Mouse (Mus musculus) forebrain, embryonic 12.5 days (tissue): Measurements from ENCODE around the gene Itpr2. TPM values are rescaled to one million over a fixed set of nuclear protein-coding genes. Genes with fewer than 3 reads are reported as not detected.

Experiments used
- ATAC-seq: fragments of 200-750 bp; cut with Nextera tagmentation; 2 replicates; pipeline ENCODE4 v1.8.0; 2017; ENCODE audit warnings: moderate TSS enrichment; ENCODE audit not compliant: low FRiP score
- H3K27ac ChIP-seq: fragments of 300-500 bp; sonication (generic); 2 replicates; pipeline ENCODE4 v1.5.1; 2016; ENCODE audit warnings: mild to moderate bottlenecking
- H3K27me3 ChIP-seq: fragments of 300-500 bp; sonication (generic); 2 replicates; pipeline ENCODE4 v1.6.1; 2016; ENCODE audit warnings: mild to moderate bottlenecking
- H3K36me3 ChIP-seq: fragments of 300-500 bp; sonication (generic); replicated peaks from 2 replicates; pipeline ENCODE4 v1.6.1; 2016; ENCODE audit warnings: mild to moderate bottlenecking
- H3K4me1 ChIP-seq: fragments of 300-500 bp; sonication (generic); 2 replicates; pipeline ENCODE4 v1.6.1; 2016
- H3K4me2 ChIP-seq: fragments of 300-500 bp; sonication (generic); 2 replicates; pipeline ENCODE4 v1.6.1; 2016; ENCODE audit warnings: mild to moderate bottlenecking, moderate library complexity
- H3K4me3 ChIP-seq: fragments of 300-500 bp; sonication (generic); replicated peaks from 2 replicates; pipeline ENCODE4 v1.5.1; 2016; ENCODE audit warnings: mild to moderate bottlenecking
- H3K9ac ChIP-seq: fragments of 300-500 bp; sonication (generic); 2 replicates; pipeline ENCODE4 v1.6.1; 2016; ENCODE audit warnings: mild to moderate bottlenecking
- H3K9me3 ChIP-seq: fragments of 300-500 bp; sonication (generic); 2 replicates; pipeline ENCODE4 v1.6.1; 2016
- WGBS: fragments of 180-500 bp; shearing (Covaris S2); methylation state at CpG from one replicate; pipeline ENCODE4 v1.1.7; 2016; 5-methylcytosine and 5-hydroxymethylcytosine counted together
- polyA plus RNA-seq: library from polyadenylated mRNA; unstranded; fragments of >200 nt; fragmentation: Nextera tagmentation; extraction: Ambion mirVana; gene quantifications from 2 replicates; pipeline ENCODE4 v1.2.1, GENCODE M21; 2016

The Itpr2 gene
- polyA plus RNA-seq, 1 experiment from 2014 or later, result 3.4 TPM

- no peak overlapping the region for H3K4me2 ChIP-seq
- H3K9me3 ChIP-seq, result no peaks in the 10 kb centered on the region
- no peak overlapping the region for H3K4me3 ChIP-seq
- H3K27ac ChIP-seq, result no peak overlapping the region
- no peaks in the 10 kb centered on the region for H3K36me3 ChIP-seq
- WGBS, result 26% methylated on average over 5 of the region's 5 CpGs
- no peak overlapping the region for H3K9ac ChIP-seq
- H3K27me3 ChIP-seq, result no peaks in the 10 kb centered on the region
- no peak for ATAC-seq
- peaks cover 12% of the 10 kb centered on the region for H3K4me1 ChIP-seq
These were observed 43.6 kb downstream of the Itpr2 start for GRCm38 (mm10) chr6:146458436-146458835.

DNA sequence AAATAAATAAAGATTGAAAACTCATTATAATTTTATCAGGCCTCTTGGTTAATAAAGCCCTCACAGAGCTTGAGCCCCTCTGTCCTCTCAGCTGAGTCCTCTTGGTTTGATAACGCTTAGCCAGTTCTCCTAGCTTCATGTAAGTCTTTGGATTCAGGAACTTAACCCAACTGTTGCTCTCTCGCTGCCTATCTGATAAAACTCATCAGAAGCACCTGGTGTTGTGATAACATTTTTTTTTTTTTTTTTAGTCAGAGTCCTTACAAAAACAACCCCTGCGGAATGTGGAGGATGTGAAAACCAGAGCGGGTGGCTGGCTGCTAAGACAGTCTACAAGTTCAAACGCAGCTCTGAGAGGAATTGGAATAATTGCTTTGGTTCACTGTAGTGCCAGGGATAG lies 45.3 kb downstream of the Itpr2 start:
- Histone ChIP-seq H3K9ac (no peak overlapping the region), H3K9me3 (no peaks in the 10 kb centered on the region), H3K27ac (no peak overlapping the region), H3K36me3 (no peaks in the 10 kb centered on the region), H3K4me1 (peaks cover 12% of the 10 kb centered on the region), H3K4me3 (no peak overlapping the region), H3K27me3 (no peaks in the 10 kb centered on the region), H3K4me2 (no peak overlapping the region)
- no peak for ATAC-seq
- WGBS, result 88% methylated on average over 5 of the region's 5 CpGs

DNA sequence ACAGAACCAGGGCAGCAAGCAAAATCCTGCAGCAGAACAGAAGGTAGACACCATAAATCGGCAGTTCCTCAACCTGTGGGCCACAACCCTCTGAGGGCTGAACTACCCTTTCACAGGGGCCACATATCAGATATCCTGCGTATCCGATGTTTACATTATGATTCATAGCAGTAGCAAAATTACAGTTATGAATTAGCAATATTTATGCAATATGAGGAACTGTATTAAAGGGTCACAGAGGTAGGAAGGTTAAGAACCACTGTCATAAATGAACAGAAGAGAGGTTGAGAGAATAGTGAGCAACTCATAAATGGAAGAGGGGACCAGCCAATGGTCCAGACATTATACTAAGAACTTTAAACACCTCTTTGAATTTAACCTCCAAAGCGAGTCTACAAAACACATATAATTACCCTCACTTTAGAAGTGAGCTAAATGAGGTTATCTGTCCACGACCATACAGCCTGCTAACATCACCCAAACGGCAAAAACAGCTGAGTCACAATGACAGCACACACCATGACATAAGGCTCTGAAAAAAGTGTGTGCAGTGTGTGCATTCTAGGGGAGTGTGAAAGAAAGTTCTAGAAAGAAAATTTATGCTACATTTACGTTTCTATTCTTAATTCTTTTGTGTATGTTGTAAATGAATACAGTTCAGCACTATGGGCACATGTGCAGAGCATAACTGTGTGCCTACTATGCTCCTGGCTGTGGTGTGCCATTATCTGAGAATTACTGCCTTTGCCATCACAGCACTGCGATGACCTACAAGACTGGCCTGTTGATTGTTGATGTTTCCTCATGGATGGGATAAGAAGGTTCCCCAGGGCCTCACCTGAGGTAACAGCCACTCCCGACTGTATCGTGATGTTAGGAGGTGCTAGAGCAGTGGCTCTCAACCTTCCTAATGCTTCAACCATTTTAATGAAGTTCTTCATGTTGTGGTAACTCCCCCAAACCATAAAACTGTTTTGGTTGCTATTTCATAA lies 47.2 kb downstream of the Itpr2 start:
- H3K9ac ChIP-seq, result no peak overlapping the region
- no peak overlapping the region for H3K4me3 ChIP-seq
- no peaks in the 10 kb centered on the region for H3K36me3 ChIP-seq
- WGBS, result 86% methylated on average over 10 of the region's 10 CpGs
- no peak overlapping the region for H3K27ac ChIP-seq
- no peaks in the 10 kb centered on the region for H3K27me3 ChIP-seq
- peaks cover 12% of the 10 kb centered on the region for H3K4me1 ChIP-seq
- no peak for ATAC-seq
- no peak overlapping the region for H3K4me2 ChIP-seq
- no peaks in the 10 kb centered on the region for H3K9me3 ChIP-seq

DNA sequence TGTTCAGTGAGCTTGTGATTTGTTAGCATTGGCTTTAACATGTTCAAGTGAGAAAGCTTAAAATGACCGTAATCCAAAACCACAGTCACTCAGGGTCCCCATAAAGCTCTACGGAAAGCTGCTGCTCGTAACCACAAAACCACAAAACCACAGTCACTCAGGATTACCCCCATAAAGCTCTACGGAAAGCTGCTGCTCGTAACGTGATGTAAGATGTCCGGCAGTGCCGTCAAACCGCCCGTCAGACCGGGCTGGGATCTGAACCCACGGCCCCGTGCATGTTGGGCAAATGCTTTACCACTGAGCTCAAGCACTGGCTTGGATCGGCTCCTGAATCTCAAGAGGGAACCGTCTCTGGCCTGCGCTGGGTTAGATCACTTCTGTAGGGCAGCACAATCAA lies 49.5 kb downstream of the Itpr2 start:
- no peak overlapping the region for H3K4me2 ChIP-seq
- H3K9ac ChIP-seq, result no peak overlapping the region
- no peaks in the 10 kb centered on the region for H3K36me3 ChIP-seq
- ATAC-seq, result no peak
- H3K9me3 ChIP-seq, result no peaks in the 10 kb centered on the region
- no peaks in the 10 kb centered on the region for H3K27me3 ChIP-seq
- 94% methylated on average over 16 of the region's 16 CpGs for WGBS
- no peak overlapping the region for H3K4me3 ChIP-seq
- no peaks in the 10 kb centered on the region for H3K4me1 ChIP-seq
- no peak overlapping the region for H3K27ac ChIP-seq

DNA sequence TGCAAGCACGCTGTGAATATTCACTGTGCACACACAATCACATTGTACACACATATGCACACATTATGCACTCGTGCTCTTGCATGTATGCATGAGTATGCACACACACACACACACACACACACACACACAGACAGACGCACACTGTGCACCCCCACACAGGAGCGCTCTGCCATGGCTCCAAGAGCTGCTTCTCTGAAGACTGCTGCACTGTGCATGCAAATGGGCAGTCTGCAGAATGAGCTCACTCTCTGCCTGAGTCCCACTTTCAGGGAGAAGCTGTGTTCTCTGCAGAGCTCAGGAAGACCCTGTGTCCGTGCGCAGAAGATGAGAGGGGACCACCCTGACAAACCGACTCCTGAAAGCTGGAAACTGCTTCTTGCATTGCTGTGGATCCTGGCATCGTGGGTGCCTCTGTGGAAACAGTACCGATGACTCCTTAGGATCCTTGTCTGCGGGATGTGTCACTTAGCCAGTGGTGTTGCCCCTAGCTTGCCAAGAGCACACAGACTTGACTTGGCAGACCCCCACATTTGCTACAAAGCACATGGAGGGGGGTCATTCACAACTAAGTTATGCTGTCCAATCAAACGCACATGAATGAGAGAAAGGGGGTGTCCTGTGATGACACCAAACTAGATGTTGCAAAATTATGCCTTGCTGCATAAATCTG lies 55.9 kb downstream of the Itpr2 start:
- no peak overlapping the region for H3K27ac ChIP-seq
- no peak for ATAC-seq
- no peaks in the 10 kb centered on the region for H3K9me3 ChIP-seq
- H3K9ac ChIP-seq, result no peak overlapping the region
- WGBS, result 91% methylated on average over 11 of the region's 11 CpGs
- no peaks in the 10 kb centered on the region for H3K4me1 ChIP-seq
- no peak overlapping the region for H3K4me3 ChIP-seq
- H3K4me2 ChIP-seq, result no peak overlapping the region
- H3K36me3 ChIP-seq, result no peaks in the 10 kb centered on the region
- H3K27me3 ChIP-seq, result no peaks in the 10 kb centered on the region

DNA sequence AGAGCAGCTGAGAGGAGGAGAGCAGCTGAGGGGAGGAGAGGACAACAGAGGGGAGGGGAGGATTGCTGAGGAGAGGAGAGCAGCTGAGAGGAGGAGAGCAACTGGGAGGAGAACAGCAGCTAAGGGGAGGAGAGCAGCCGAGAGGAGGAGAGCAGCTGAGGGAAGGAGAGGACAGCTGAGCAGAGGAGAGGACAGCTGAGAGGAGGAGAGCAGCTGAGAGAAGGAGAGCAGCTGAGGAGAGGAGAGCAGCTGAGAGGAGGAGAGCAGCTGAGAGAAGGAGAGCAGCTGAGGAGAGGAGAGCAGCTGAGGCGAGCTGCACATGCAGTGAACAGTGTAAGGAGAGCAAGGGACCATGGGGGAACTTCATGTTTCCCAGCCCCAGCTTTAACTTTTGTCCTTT lies 62.2 kb downstream of the Itpr2 start:
- Histone ChIP-seq H3K4me2 (no peak overlapping the region), H3K9me3 (no peaks in the 10 kb centered on the region), H3K36me3 (no peaks in the 10 kb centered on the region), H3K27me3 (no peaks in the 10 kb centered on the region), H3K27ac (no peak overlapping the region), H3K4me1 (no peaks in the 10 kb centered on the region; the same call in 1 of the 2 replicates), H3K9ac (no peak overlapping the region), H3K4me3 (no peak overlapping the region)
- 63% methylated on average over 2 of the region's 2 CpGs for WGBS
- no peak for ATAC-seq

DNA sequence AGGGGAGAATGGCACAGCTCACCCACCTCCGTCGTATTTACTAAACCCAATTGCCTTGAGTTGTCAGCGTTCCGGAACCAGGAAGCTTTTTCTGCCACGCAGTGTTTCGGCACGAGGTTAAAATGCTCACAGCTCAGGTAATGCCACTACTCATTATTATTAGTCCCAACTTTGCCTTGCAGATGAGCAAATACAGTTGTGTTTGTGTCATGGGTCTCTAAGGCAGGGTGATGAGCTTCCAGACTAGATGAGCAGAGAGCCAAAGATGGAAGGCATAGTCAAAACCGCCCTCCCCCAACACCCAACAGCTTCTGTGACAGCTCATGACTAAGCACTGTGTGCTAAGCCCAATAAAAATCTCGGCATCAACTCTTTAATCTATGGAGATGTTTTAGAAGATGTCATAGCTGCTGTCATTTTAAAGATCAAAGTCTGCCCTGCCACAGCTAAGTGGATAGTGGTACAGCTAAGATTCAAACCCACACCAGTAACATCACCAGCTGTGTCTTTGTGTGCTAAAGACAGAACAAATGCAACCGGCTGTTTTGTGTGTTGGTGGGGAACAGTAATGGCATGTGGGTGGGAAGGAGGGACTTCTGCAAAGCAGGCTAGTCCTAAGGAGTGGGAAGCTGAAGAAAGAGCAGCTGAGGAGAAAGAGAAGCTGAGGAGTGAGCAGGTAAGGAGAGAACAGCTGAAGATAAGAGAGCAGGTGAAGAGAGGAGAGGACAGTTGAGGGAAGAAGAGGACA lies 62.8 kb downstream of the Itpr2 start:
- Histone ChIP-seq H3K9me3 (no peaks in the 10 kb centered on the region), H3K4me2 (no peak overlapping the region), H3K9ac (no peak overlapping the region), H3K4me1 (no peaks in the 10 kb centered on the region; the same call in 1 of the 2 replicates), H3K27ac (no peak overlapping the region), H3K36me3 (no peaks in the 10 kb centered on the region), H3K27me3 (no peaks in the 10 kb centered on the region), H3K4me3 (no peak overlapping the region)
- no peak for ATAC-seq
- WGBS, result 83% methylated on average over 10 of the region's 10 CpGs

DNA sequence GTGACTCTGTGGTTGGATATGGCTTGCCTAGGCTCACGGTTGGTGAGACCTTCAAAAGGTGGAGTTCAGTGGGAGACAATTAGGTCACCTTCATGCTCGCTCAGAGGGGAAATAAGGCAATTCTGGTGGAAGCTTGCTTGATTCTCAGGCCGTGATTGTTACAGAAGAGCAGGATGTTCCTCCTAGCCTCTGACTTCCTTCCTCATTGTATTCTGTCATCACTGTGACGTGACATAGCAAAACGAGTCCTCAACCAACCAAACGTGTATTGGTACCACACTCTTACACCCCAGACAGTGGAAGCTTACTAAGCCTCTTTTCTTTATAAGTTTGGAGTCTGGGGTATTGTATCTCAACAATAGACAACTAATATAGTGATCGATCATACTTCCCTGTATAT lies 64.0 kb downstream of the Itpr2 start:
- Histone ChIP-seq H3K36me3 (no peaks in the 10 kb centered on the region), H3K27me3 (no peaks in the 10 kb centered on the region), H3K4me1 (no peaks in the 10 kb centered on the region; the same call in 1 of the 2 replicates), H3K9ac (no peak overlapping the region), H3K27ac (no peak overlapping the region), H3K4me2 (no peak overlapping the region), H3K4me3 (no peak overlapping the region), H3K9me3 (no peaks in the 10 kb centered on the region)
- WGBS, result 81% methylated on average over 7 of the region's 7 CpGs
- no peak for ATAC-seq

- peaks cover 3% of the 10 kb centered on the region for H3K4me1 ChIP-seq
- no peak overlapping the region for H3K4me2 ChIP-seq
- WGBS, result 58% methylated on average over 12 of the region's 12 CpGs
- no peak overlapping the region for H3K9ac ChIP-seq
- H3K27ac ChIP-seq, result no peak overlapping the region
- H3K27me3 ChIP-seq, result no peaks in the 10 kb centered on the region
- H3K4me3 ChIP-seq, result no peak overlapping the region
- no peaks in the 10 kb centered on the region for H3K36me3 ChIP-seq
- H3K9me3 ChIP-seq, result no peaks in the 10 kb centered on the region
- no peak for ATAC-seq
These were observed 65.0 kb downstream of the Itpr2 start for GRCm38 (mm10) chr6:146436916-146437496.

- Histone ChIP-seq H3K4me2 (no peak overlapping the region), H3K9me3 (no peaks in the 10 kb centered on the region), H3K36me3 (no peaks in the 10 kb centered on the region), H3K27ac (no peak overlapping the region), H3K9ac (no peak overlapping the region), H3K27me3 (no peaks in the 10 kb centered on the region), H3K4me1 (peaks cover 3% of the 10 kb centered on the region), H3K4me3 (no peak overlapping the region)
- WGBS, result 92% methylated on average over 2 of the region's 2 CpGs
- no peak for ATAC-seq
These were observed 67.8 kb downstream of the Itpr2 start for GRCm38 (mm10) chr6:146434217-146434616.

GRCm38 (mm10) chr6:146432218-146432865 lies 69.7 kb downstream of the Itpr2 start:
- Histone ChIP-seq H3K36me3 (no peaks in the 10 kb centered on the region), H3K4me1 (peaks cover 3% of the 10 kb centered on the region), H3K9me3 (no peaks in the 10 kb centered on the region), H3K4me2 (no peak overlapping the region), H3K27ac (no peak overlapping the region), H3K4me3 (no peak overlapping the region), H3K27me3 (no peaks in the 10 kb centered on the region), H3K9ac (no peak overlapping the region)
- no peak for ATAC-seq
- 85% methylated on average over 8 of the region's 8 CpGs for WGBS
